Mouse (Mus musculus) olfactory bulb, adult 2 months (tissue): ENCODE measurements around the gene Sh3bp5.

Experiments used
- CTCF ChIP-seq: fragments of 200-500 bp; IDR thresholded peaks from 2 replicates; pipeline ENCODE4 v1.5.1; 2012; ENCODE audit warnings: low read depth, mild to moderate bottlenecking, low read length, moderate library complexity; ENCODE audit not compliant: insufficient read depth
- POLR2A ChIP-seq: fragments of 200-500 bp; IDR thresholded peaks from 2 replicates; pipeline ENCODE4 v1.6.1; 2012; ENCODE audit warnings: mild to moderate bottlenecking, low read depth, low read length, moderate library complexity; ENCODE audit not compliant: insufficient read depth

DNA sequence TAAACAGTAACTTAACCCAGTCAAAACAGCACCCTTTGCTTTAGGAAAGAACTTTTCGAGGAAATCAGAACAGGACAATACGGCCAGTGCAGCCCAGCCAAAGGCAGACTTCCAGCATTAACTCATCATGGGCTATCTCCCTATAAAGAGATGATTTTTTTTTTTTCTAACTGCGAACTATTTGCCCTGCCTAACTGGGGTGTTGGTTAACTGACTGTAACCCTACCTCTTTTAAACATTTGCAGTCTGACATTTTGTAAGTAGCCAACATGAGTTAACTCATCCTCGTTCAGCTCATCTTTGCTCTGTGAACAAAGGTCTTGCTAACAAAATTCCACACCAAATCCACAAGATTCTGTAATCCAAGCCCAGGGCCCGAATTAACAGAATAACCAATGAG is 1.5 kb downstream of the Sh3bp5 start:
- TF ChIP-seq POLR2A (no peak), CTCF (no peak)
